Mouse (Mus musculus) midbrain, embryonic 13.5 days (tissue): ENCODE results near the gene Aspscr1. TPM values are rescaled to one million over a fixed set of nuclear protein-coding genes. Genes with fewer than 3 reads are reported as not detected.
A peak's percentile ranks its signal among the peaks of the same experiment; 100 is the strongest.
"Not testable (repeated sequence)": the region's sequence is repeated elsewhere in the genome, so short reads cannot be mapped to it uniquely, and the experiment has no call there.

Source experiments
- ATAC-seq: fragments of 200-750 bp; cut with Nextera tagmentation; 2 replicates; pipeline ENCODE4 v1.8.0; 2017; ENCODE audit warnings: mild to moderate bottlenecking, moderate TSS enrichment, moderate library complexity
- H3K27ac ChIP-seq: fragments of 300-500 bp; sonication (generic); 2 replicates; pipeline ENCODE4 v1.5.1; 2015; ENCODE audit warnings: inconsistent platforms, mild to moderate bottlenecking, moderate library complexity
- H3K27me3 ChIP-seq: fragments of 300-500 bp; sonication (generic); 2 replicates; pipeline ENCODE4 v1.6.1; 2015; ENCODE audit warnings: mild to moderate bottlenecking, inconsistent platforms
- H3K36me3 ChIP-seq: fragments of 300-500 bp; sonication (generic); 2 replicates; pipeline ENCODE4 v1.6.1; 2015; ENCODE audit warnings: mild to moderate bottlenecking, inconsistent platforms
- H3K4me1 ChIP-seq: fragments of 300-500 bp; sonication (generic); replicated peaks from 2 replicates; pipeline ENCODE4 v1.6.1; 2015; ENCODE audit warnings: inconsistent platforms
- H3K4me2 ChIP-seq: fragments of 300-500 bp; sonication (generic); replicated peaks from 2 replicates; pipeline ENCODE4 v1.6.1; 2015; ENCODE audit warnings: moderate library complexity, mild to moderate bottlenecking, inconsistent platforms
- H3K4me3 ChIP-seq: fragments of 300-500 bp; sonication (generic); replicated peaks from 2 replicates; pipeline ENCODE4 v1.5.1; 2015; ENCODE audit warnings: mild to moderate bottlenecking, inconsistent platforms
- H3K9ac ChIP-seq: fragments of 300-500 bp; sonication (generic); replicated peaks from 2 replicates; pipeline ENCODE4 v1.6.1; 2015; ENCODE audit warnings: mild to moderate bottlenecking, inconsistent platforms
- H3K9me3 ChIP-seq: fragments of 300-500 bp; sonication (generic); 2 replicates; pipeline ENCODE4 v1.6.1; 2016; ENCODE audit warnings: mild to moderate bottlenecking, inconsistent platforms
- WGBS: fragments of 180-500 bp; shearing (Covaris S2); methylation state at CpG from one replicate; pipeline ENCODE4 v1.1.7; 2015; 5-methylcytosine and 5-hydroxymethylcytosine counted together
- polyA plus RNA-seq: library from polyadenylated mRNA; unstranded; fragments of >200 nt; fragmentation: Nextera tagmentation; extraction: Ambion mirVana; gene quantifications from 2 replicates; pipeline ENCODE4 v1.2.1, GENCODE M21; 2015

The Aspscr1 gene
- polyA plus RNA-seq, 1 experiment from 2014 or later, result 154 TPM

- peak within 1 kb of the TSS; percentile 74 for H3K27ac ChIP-seq
- peaks cover 30% of the 10 kb centered on the region for H3K36me3 ChIP-seq
- peaks cover 23% of the 10 kb centered on the region for H3K4me1 ChIP-seq
- ATAC-seq, result peak; percentile 86
- peak within 1 kb of the TSS; percentile 95 for H3K9ac ChIP-seq
- H3K9me3 ChIP-seq, result no peaks in the 10 kb centered on the region
- H3K27me3 ChIP-seq, result peaks cover 22% of the 10 kb centered on the region
- H3K4me3 ChIP-seq, result peak within 1 kb of the TSS; percentile 73
- WGBS, result under 1% methylated on average over 89 of the region's 90 CpGs
- H3K4me2 ChIP-seq, result peak within 1 kb of the TSS; percentile 98
Measured at GRCm38 (mm10) chr11:120721124-120722066, 48.6 kb downstream of the Aspscr1 start, which contains the start of gene Rac3. TSS of gene Rac3 (plus strand) at chr11:120721470.

DNA sequence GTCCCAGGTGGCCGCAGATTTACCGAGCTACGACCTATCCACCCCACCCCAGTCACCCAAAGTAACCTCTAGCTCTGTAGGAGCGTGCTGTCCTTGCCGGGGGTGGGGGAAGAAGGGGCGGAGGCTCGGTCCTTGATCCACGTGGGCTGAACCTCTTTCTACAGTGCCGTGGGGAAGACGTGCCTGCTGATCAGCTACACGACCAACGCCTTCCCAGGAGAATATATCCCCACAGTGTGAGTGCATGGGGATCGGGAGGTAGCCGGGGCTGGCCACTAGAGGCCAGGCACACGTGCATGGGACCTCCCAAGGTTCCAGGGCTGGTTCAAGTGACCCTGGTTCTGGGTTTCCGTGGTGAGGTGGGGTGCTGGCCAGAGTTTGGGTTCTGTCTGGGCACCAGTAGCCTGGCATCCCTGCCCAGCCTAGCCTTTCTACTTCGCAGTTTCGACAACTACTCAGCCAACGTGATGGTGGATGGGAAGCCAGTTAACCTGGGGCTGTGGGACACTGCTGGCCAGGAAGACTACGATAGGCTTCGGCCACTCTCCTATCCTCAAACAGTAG, 49.4 kb downstream of the Aspscr1 start:
- H3K27ac ChIP-seq, result no peak overlapping the region
- ATAC-seq, result no peak; the same call in 1 of the 2 replicates

GRCm38 (mm10) chr11:120722761-120723382, 50.1 kb downstream of the Aspscr1 start:
- Histone ChIP-seq H3K9ac (no peak overlapping the region; the same call in 1 of the 2 replicates), H3K27me3 (peaks cover 23% of the 10 kb centered on the region), H3K4me3 (no peak overlapping the region; the same call in 1 of the 2 replicates)

More for the DNA sequence above, 49.4 kb downstream of the Aspscr1 start:
- H3K27me3 ChIP-seq, result peaks cover 22% of the 10 kb centered on the region
- peaks cover 26% of the 10 kb centered on the region for H3K36me3 ChIP-seq
- H3K4me2 ChIP-seq, result peak overlapping the region; percentile 98
- peaks cover 30% of the 10 kb centered on the region for H3K4me1 ChIP-seq
- no peaks in the 10 kb centered on the region for H3K9me3 ChIP-seq
- peak overlapping the region; percentile 73 for H3K4me3 ChIP-seq
- peak overlapping the region; percentile 95 for H3K9ac ChIP-seq
- 22% methylated on average over 21 of the region's 21 CpGs for WGBS

GRCm38 (mm10) chr11:120723509-120723908, 50.7 kb downstream of the Aspscr1 start:
- Histone ChIP-seq H3K9ac (no peak overlapping the region), H3K27me3 (peaks cover 29% of the 10 kb centered on the region), H3K4me2 (no peak overlapping the region), H3K9me3 (no peaks in the 10 kb centered on the region), H3K4me1 (peaks cover 30% of the 10 kb centered on the region), H3K4me3 (no peak overlapping the region), H3K36me3 (peaks cover 12% of the 10 kb centered on the region), H3K27ac (no peak overlapping the region)
- 80% methylated on average over 7 of the region's 7 CpGs for WGBS
- no peak for ATAC-seq

More at GRCm38 (mm10) chr11:120722761-120723382, 50.1 kb downstream of the Aspscr1 start:
- H3K27ac ChIP-seq, result no peak overlapping the region
- H3K4me1 ChIP-seq, result peaks cover 30% of the 10 kb centered on the region
- peak overlapping the region; percentile 98 for H3K4me2 ChIP-seq
- peaks cover 19% of the 10 kb centered on the region for H3K36me3 ChIP-seq
- WGBS, result 88% methylated on average over 11 of the region's 11 CpGs
- ATAC-seq, result no peak
- H3K9me3 ChIP-seq, result no peaks in the 10 kb centered on the region

DNA sequence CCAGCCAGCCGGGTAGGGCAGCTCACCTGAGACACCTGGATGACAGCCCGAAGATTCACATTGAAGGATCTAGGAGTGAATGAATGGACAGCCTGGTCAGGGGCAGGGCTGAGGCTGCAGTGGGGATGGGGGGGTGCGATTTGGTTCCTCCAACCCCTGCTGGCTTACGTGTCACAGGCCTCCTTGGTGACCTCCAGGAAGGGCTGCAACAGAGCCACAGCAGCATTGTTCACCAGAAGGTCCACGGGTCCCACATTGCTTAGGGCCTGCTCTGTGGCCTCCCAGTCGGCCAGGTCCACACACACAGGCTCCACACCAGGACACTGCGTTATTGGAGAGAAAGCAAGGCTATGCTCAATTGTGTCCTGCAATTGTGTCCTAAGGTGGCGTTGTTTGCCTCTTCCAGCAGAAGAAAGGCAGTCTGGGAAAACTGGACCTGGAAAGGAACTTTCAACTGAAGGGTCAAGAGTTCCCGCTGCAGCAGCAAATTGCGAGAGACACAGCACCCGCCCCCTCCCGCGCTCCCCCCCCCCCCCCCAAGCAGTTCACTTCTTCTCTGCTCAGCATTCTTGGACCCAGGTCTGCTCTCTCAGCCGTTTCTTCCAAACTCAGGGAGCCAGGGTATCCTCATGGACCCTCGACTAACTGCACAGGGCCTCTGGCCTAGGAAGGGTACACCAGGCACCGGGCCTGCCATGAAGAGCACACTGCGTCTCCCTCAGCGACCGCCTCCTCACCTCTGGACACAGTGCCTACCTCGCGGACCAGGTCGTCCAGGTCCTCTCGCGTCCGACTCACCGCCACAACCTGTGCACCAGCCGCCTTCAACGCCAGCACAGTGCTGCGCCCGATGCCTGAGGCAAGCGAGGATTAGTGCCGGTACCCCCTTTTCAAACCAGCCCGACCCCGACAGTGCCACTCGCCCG, 53.7 kb downstream of the Aspscr1 start:
- WGBS, result 19% methylated on average over 32 of the region's 36 CpGs
- H3K27me3 ChIP-seq, result peaks cover 49% of the 10 kb centered on the region
- ATAC-seq, result peak; percentile 25; the same call in 1 of the 2 replicates

GRCm38 (mm10) chr11:120727169-120727527, 54.4 kb downstream of the Aspscr1 start, which contains the start of gene Dcxr:
TSS of gene Dcxr (minus strand) at chr11:120727281.
- Histone ChIP-seq H3K9me3 (no peaks in the 10 kb centered on the region), H3K4me2 (peak within 1 kb of the TSS; percentile 81), H3K36me3 (no peaks in the 10 kb centered on the region), H3K4me3 (peak within 1 kb of the TSS; percentile 49), H3K4me1 (peaks cover 20% of the 10 kb centered on the region), H3K27me3 (peaks cover 49% of the 10 kb centered on the region), H3K27ac (no peak within 1 kb of the TSS), H3K9ac (peak within 1 kb of the TSS; percentile 65)
- peak; percentile 86 for ATAC-seq
- 1% methylated on average over 14 of the region's 14 CpGs for WGBS

More for the DNA sequence above, 53.7 kb downstream of the Aspscr1 start:
- Histone ChIP-seq H3K9ac (peak overlapping the region; percentile 65), H3K36me3 (no peaks in the 10 kb centered on the region), H3K27ac (no peak overlapping the region), H3K4me3 (peak overlapping the region; percentile 49), H3K4me1 (peaks cover 26% of the 10 kb centered on the region), H3K4me2 (peak overlapping the region; percentile 81), H3K9me3 (no peaks in the 10 kb centered on the region)

- H3K4me2 ChIP-seq, result peak overlapping the region; percentile 81; the same call in 1 of the 2 replicates
- no peak overlapping the region for H3K27ac ChIP-seq
- H3K4me3 ChIP-seq, result no peak overlapping the region
- H3K9ac ChIP-seq, result no peak overlapping the region
- H3K36me3 ChIP-seq, result no peaks in the 10 kb centered on the region
- peaks cover 16% of the 10 kb centered on the region for H3K4me1 ChIP-seq
- ATAC-seq, result no peak
- WGBS, result 59% methylated on average over 12 of the region's 12 CpGs
- no peaks in the 10 kb centered on the region for H3K9me3 ChIP-seq
- peaks cover 48% of the 10 kb centered on the region for H3K27me3 ChIP-seq
Measured at GRCm38 (mm10) chr11:120727564-120727963, 54.8 kb downstream of the Aspscr1 start.

- Histone ChIP-seq H3K4me3 (no peak overlapping the region), H3K4me1 (peaks cover 13% of the 10 kb centered on the region), H3K27me3 (peaks cover 43% of the 10 kb centered on the region), H3K9ac (no peak overlapping the region), H3K9me3 (no peaks in the 10 kb centered on the region), H3K4me2 (no peak overlapping the region), H3K27ac (no peak overlapping the region), H3K36me3 (no peaks in the 10 kb centered on the region)
- ATAC-seq, result no peak
- WGBS, result 68% methylated on average over 11 of the region's 11 CpGs
Measured at GRCm38 (mm10) chr11:120728530-120729240, 55.9 kb downstream of the Aspscr1 start.

DNA sequence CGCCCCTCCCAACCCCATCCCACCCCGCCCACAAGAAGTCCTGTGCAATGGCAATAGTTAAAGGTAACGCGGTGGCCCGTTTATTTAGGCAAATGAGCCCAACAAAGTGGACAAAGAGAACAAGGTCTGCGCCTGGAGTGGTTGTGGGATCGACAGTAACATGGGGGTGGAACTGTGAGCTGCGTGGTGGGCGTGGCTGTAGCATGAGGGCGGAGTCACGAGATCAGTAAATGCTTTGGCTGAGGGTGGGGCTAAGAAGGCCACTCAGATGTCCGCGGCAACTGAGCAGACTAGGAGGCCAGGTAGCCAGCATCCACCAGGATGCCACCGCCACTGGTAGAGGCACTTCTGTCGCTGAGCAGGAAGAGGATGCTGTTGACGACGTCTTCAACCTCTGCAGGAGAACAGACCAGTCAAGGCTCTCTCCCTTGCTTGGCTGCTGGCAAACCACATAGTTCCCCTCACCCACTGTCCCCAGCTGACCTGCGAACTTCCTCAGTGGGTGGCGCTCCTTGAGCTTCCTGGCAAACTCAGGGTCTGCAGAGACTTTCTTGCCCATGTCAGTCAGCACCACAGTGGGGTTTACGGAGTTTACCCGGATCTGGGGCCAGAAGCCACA, 56.8 kb downstream of the Aspscr1 start:
- H3K4me2 ChIP-seq, result peak overlapping the region; percentile 25; the same call in 1 of the 2 replicates
- H3K4me1 ChIP-seq, result peaks cover 13% of the 10 kb centered on the region
- H3K9ac ChIP-seq, H3K4me3 ChIP-seq, H3K9me3 ChIP-seq, ATAC-seq, H3K27ac ChIP-seq, H3K36me3 ChIP-seq: not testable (repeated sequence)
- H3K27me3 ChIP-seq, result peaks cover 43% of the 10 kb centered on the region
- 2% methylated on average over 18 of the region's 21 CpGs for WGBS

DNA sequence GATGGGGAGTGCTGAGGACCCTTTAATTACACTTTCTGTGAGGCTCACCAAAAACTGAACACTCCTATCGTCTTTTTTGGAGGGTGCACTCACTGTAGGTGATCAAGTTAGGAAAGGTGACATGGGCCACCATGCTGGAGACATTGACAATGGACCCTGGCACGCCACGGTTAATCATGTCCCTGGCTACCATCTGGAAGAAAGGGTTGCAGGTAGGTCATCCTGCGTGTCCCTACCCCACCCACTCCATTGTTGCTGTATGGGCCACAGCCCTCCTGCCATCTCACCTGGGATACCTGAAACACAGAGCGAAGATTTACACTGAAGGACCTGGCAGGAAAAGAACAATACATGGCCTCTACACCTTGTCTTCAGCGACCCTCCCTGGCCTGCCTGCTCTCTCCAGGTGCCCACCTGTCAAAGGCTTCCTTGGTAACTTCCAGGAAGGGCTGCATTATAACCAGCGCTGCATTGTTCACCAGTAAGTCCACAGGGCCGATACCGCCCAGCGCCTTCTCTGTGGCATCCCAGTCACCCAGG, 57.6 kb downstream of the Aspscr1 start:
- Histone ChIP-seq H3K9me3 (no peaks in the 10 kb centered on the region), H3K27me3 (peaks cover 42% of the 10 kb centered on the region), H3K9ac (no peak overlapping the region), H3K4me2 (no peak overlapping the region), H3K4me3 (no peak overlapping the region), H3K27ac (no peak overlapping the region), H3K4me1 (peaks cover 13% of the 10 kb centered on the region), H3K36me3 (no peaks in the 10 kb centered on the region)
- no peak for ATAC-seq
- WGBS, result 84% methylated on average over 10 of the region's 10 CpGs
